Mouse (Mus musculus): ENCODE results near the gene Snd1. TPM values are rescaled to one million over a fixed set of nuclear protein-coding genes. Genes with fewer than 3 reads are reported as not detected.
A peak's percentile ranks its signal among the peaks of the same experiment; 100 is the strongest.

The Snd1 gene
- polyA plus RNA-seq, 1 experiment from 2014 or later: 120 TPM

GRCm38 (mm10) chr6:28614856-28615255 lies 139.9 kb downstream of the Snd1 start:
- Histone ChIP-seq H3K27ac (replicated peaks; ENCODE audit: low read depth, low read length) (no peak overlapping the region), H3K4me1 (ENCODE audit: control insufficient read depth, insufficient read depth, low read length) (peaks cover 2% of the 10 kb centered on the region; the same call in 1 of the 2 replicates), H3K9ac (ENCODE audit: low read length) (no peak overlapping the region), H3K36me3 (ENCODE audit: control insufficient read depth, insufficient read depth, low read length) (no peaks in the 10 kb centered on the region), H3K4me2 (ENCODE audit: low read depth, severe bottlenecking) (no peak overlapping the region), H3K4me3 (ENCODE audit: low read depth, low read length) (no peak overlapping the region), H3K27me3 (ENCODE audit: control insufficient read depth, insufficient read depth, low read length) (no peaks in the 10 kb centered on the region), H3K9me3 (ENCODE audit: control insufficient read depth, low read length) (no peaks in the 10 kb centered on the region)
- DNase-seq (ENCODE audit: low spot score): no peak
- ATAC-seq (ENCODE audit: insufficient number of reproducible peaks, low FRiP score, low TSS enrichment, low read depth): no peak
- 87% methylated on average over 4 of the region's 4 CpGs for WGBS

GRCm38 (mm10) chr6:28615408-28615807 lies 140.5 kb downstream of the Snd1 start:
- H3K4me2 ChIP-seq (ENCODE audit: low read depth, severe bottlenecking): no peak overlapping the region
- no peaks in the 10 kb centered on the region for H3K27me3 ChIP-seq (ENCODE audit: control insufficient read depth, insufficient read depth, low read length)
- H3K9me3 ChIP-seq (ENCODE audit: control insufficient read depth, low read length): no peaks in the 10 kb centered on the region
- no peak overlapping the region for H3K27ac ChIP-seq (replicated peaks; ENCODE audit: low read depth, low read length)
- H3K4me1 ChIP-seq (ENCODE audit: control insufficient read depth, insufficient read depth, low read length): peaks cover 2% of the 10 kb centered on the region; the same call in 1 of the 2 replicates
- H3K36me3 ChIP-seq (ENCODE audit: control insufficient read depth, insufficient read depth, low read length): no peaks in the 10 kb centered on the region
- ATAC-seq (ENCODE audit: insufficient number of reproducible peaks, low FRiP score, low TSS enrichment, low read depth): no peak
- H3K4me3 ChIP-seq (ENCODE audit: low read depth, low read length): no peak overlapping the region
- no peak for DNase-seq (ENCODE audit: low spot score)
- 93% methylated on average over 3 of the region's 3 CpGs for WGBS
- no peak overlapping the region for H3K9ac ChIP-seq (ENCODE audit: low read length)

GRCm38 (mm10) chr6:28615966-28616365 lies 141.0 kb downstream of the Snd1 start:
- Histone ChIP-seq H3K27me3 (ENCODE audit: control insufficient read depth, insufficient read depth, low read length) (no peaks in the 10 kb centered on the region), H3K36me3 (ENCODE audit: control insufficient read depth, insufficient read depth, low read length) (no peaks in the 10 kb centered on the region), H3K9me3 (ENCODE audit: control insufficient read depth, low read length) (no peaks in the 10 kb centered on the region), H3K4me3 (ENCODE audit: low read depth, low read length) (no peak overlapping the region), H3K9ac (ENCODE audit: low read length) (no peak overlapping the region), H3K27ac (replicated peaks; ENCODE audit: low read depth, low read length) (no peak overlapping the region), H3K4me1 (ENCODE audit: control insufficient read depth, insufficient read depth, low read length) (peaks cover 2% of the 10 kb centered on the region; the same call in 1 of the 2 replicates), H3K4me2 (ENCODE audit: low read depth, severe bottlenecking) (no peak overlapping the region)
- ATAC-seq (ENCODE audit: insufficient number of reproducible peaks, low FRiP score, low TSS enrichment, low read depth) (no peak), DNase-seq (ENCODE audit: low spot score) (no peak)
- 66% methylated on average over 3 of the region's 3 CpGs for WGBS

- no peak for ATAC-seq (ENCODE audit: insufficient number of reproducible peaks, low FRiP score, low TSS enrichment, low read depth)
- Histone ChIP-seq H3K36me3 (ENCODE audit: control insufficient read depth, insufficient read depth, low read length) (no peaks in the 10 kb centered on the region), H3K27ac (replicated peaks; ENCODE audit: low read depth, low read length) (no peak overlapping the region), H3K4me1 (ENCODE audit: control insufficient read depth, insufficient read depth, low read length) (peaks cover 2% of the 10 kb centered on the region; the same call in 1 of the 2 replicates), H3K4me3 (ENCODE audit: low read depth, low read length) (no peak overlapping the region), H3K4me2 (ENCODE audit: low read depth, severe bottlenecking) (no peak overlapping the region), H3K9me3 (ENCODE audit: control insufficient read depth, low read length) (no peaks in the 10 kb centered on the region), H3K9ac (ENCODE audit: low read length) (no peak overlapping the region), H3K27me3 (ENCODE audit: control insufficient read depth, insufficient read depth, low read length) (no peaks in the 10 kb centered on the region)
- DNase-seq (ENCODE audit: low spot score): no peak
- 64% methylated on average over 3 of the region's 3 CpGs for WGBS
Measured at GRCm38 (mm10) chr6:28618299-28618698, 143.4 kb downstream of the Snd1 start.

GRCm38 (mm10) chr6:28618751-28619153 lies 143.8 kb downstream of the Snd1 start:
- no peaks in the 10 kb centered on the region for H3K27me3 ChIP-seq (ENCODE audit: control insufficient read depth, insufficient read depth, low read length)
- no peak overlapping the region for H3K27ac ChIP-seq (replicated peaks; ENCODE audit: low read depth, low read length)
- peaks cover 2% of the 10 kb centered on the region; the same call in 1 of the 2 replicates for H3K4me1 ChIP-seq (ENCODE audit: control insufficient read depth, insufficient read depth, low read length)

GRCm38 (mm10) chr6:28621431-28621830 lies 146.5 kb downstream of the Snd1 start:
- DNase-seq (ENCODE audit: low spot score) (no peak), ATAC-seq (ENCODE audit: insufficient number of reproducible peaks, low FRiP score, low TSS enrichment, low read depth) (no peak)
- WGBS: 84% methylated on average over 4 of the region's 4 CpGs
- peaks cover 2% of the 10 kb centered on the region; the same call in 1 of the 2 replicates for H3K4me1 ChIP-seq (ENCODE audit: control insufficient read depth, insufficient read depth, low read length)
- H3K27ac ChIP-seq (replicated peaks; ENCODE audit: low read depth, low read length): no peak overlapping the region
- H3K9me3 ChIP-seq (ENCODE audit: control insufficient read depth, low read length): no peaks in the 10 kb centered on the region
- H3K4me3 ChIP-seq (ENCODE audit: low read depth, low read length): no peak overlapping the region
- no peak overlapping the region for H3K9ac ChIP-seq (ENCODE audit: low read length)
- H3K27me3 ChIP-seq (ENCODE audit: control insufficient read depth, insufficient read depth, low read length): no peaks in the 10 kb centered on the region
- H3K4me2 ChIP-seq (ENCODE audit: low read depth, severe bottlenecking): no peak overlapping the region
- no peaks in the 10 kb centered on the region for H3K36me3 ChIP-seq (ENCODE audit: control insufficient read depth, insufficient read depth, low read length)

More at GRCm38 (mm10) chr6:28618751-28619153, 143.8 kb downstream of the Snd1 start:
- H3K4me2 ChIP-seq (ENCODE audit: low read depth, severe bottlenecking): no peak overlapping the region
- H3K9ac ChIP-seq (ENCODE audit: low read length): no peak overlapping the region
- ATAC-seq (ENCODE audit: insufficient number of reproducible peaks, low FRiP score, low TSS enrichment, low read depth): no peak
- 59% methylated on average over 7 of the region's 7 CpGs for WGBS
- no peaks in the 10 kb centered on the region for H3K36me3 ChIP-seq (ENCODE audit: control insufficient read depth, insufficient read depth, low read length)
- H3K9me3 ChIP-seq (ENCODE audit: control insufficient read depth, low read length): no peaks in the 10 kb centered on the region
- H3K4me3 ChIP-seq (ENCODE audit: low read depth, low read length): no peak overlapping the region
- peak; percentile 33 for DNase-seq (ENCODE audit: low spot score)

- no peak overlapping the region for H3K9ac ChIP-seq (ENCODE audit: low read length)
- H3K27ac ChIP-seq (replicated peaks; ENCODE audit: low read depth, low read length): no peak overlapping the region
- H3K36me3 ChIP-seq (ENCODE audit: control insufficient read depth, insufficient read depth, low read length): no peaks in the 10 kb centered on the region
- H3K4me1 ChIP-seq (ENCODE audit: control insufficient read depth, insufficient read depth, low read length): peaks cover 2% of the 10 kb centered on the region; the same call in 1 of the 2 replicates
- WGBS: 82% methylated on average over 5 of the region's 5 CpGs
- no peak overlapping the region for H3K4me3 ChIP-seq (ENCODE audit: low read depth, low read length)
- H3K4me2 ChIP-seq (ENCODE audit: low read depth, severe bottlenecking): no peak overlapping the region
- DNase-seq (ENCODE audit: low spot score) (no peak), ATAC-seq (ENCODE audit: insufficient number of reproducible peaks, low FRiP score, low TSS enrichment, low read depth) (no peak)
- H3K27me3 ChIP-seq (ENCODE audit: control insufficient read depth, insufficient read depth, low read length): no peaks in the 10 kb centered on the region
- H3K9me3 ChIP-seq (ENCODE audit: control insufficient read depth, low read length): no peaks in the 10 kb centered on the region
Measured at GRCm38 (mm10) chr6:28621961-28622360, 147.0 kb downstream of the Snd1 start.

- Histone ChIP-seq H3K4me2 (ENCODE audit: low read depth, severe bottlenecking) (no peak overlapping the region), H3K9me3 (ENCODE audit: control insufficient read depth, low read length) (no peaks in the 10 kb centered on the region), H3K4me1 (ENCODE audit: control insufficient read depth, insufficient read depth, low read length) (peaks cover 2% of the 10 kb centered on the region; the same call in 1 of the 2 replicates), H3K4me3 (ENCODE audit: low read depth, low read length) (no peak overlapping the region), H3K36me3 (ENCODE audit: control insufficient read depth, insufficient read depth, low read length) (no peaks in the 10 kb centered on the region), H3K9ac (ENCODE audit: low read length) (no peak overlapping the region), H3K27ac (replicated peaks; ENCODE audit: low read depth, low read length) (no peak overlapping the region), H3K27me3 (ENCODE audit: control insufficient read depth, insufficient read depth, low read length) (no peaks in the 10 kb centered on the region)
- 77% methylated on average over 6 of the region's 6 CpGs for WGBS
- no peak for DNase-seq (ENCODE audit: low spot score)
- ATAC-seq (ENCODE audit: insufficient number of reproducible peaks, low FRiP score, low TSS enrichment, low read depth): no peak
Measured at GRCm38 (mm10) chr6:28622522-28622921, 147.6 kb downstream of the Snd1 start.

- ATAC-seq (ENCODE audit: insufficient number of reproducible peaks, low FRiP score, low TSS enrichment, low read depth): no peak
- no peak overlapping the region for H3K27ac ChIP-seq (replicated peaks; ENCODE audit: low read depth, low read length)
- no peak overlapping the region for H3K4me2 ChIP-seq (ENCODE audit: low read depth, severe bottlenecking)
- DNase-seq (ENCODE audit: low spot score): no peak
- H3K4me1 ChIP-seq (ENCODE audit: control insufficient read depth, insufficient read depth, low read length): peaks cover 2% of the 10 kb centered on the region; the same call in 1 of the 2 replicates
- H3K9ac ChIP-seq (ENCODE audit: low read length): no peak overlapping the region
- 72% methylated on average over 3 of the region's 3 CpGs for WGBS
- H3K9me3 ChIP-seq (ENCODE audit: control insufficient read depth, low read length): no peaks in the 10 kb centered on the region
- no peaks in the 10 kb centered on the region for H3K36me3 ChIP-seq (ENCODE audit: control insufficient read depth, insufficient read depth, low read length)
- H3K4me3 ChIP-seq (ENCODE audit: low read depth, low read length): no peak overlapping the region
- no peaks in the 10 kb centered on the region for H3K27me3 ChIP-seq (ENCODE audit: control insufficient read depth, insufficient read depth, low read length)
Measured at GRCm38 (mm10) chr6:28622963-28623362, 148.0 kb downstream of the Snd1 start.
